Mouse (Mus musculus): ENCODE measurements at regions not wholly inside any gene's neighbourhood (a gene's known extent, or its start where the extent isn't known, plus 50 kb on each side); places are given as distances from the start of the nearest gene placed in this dataset.

DNA sequence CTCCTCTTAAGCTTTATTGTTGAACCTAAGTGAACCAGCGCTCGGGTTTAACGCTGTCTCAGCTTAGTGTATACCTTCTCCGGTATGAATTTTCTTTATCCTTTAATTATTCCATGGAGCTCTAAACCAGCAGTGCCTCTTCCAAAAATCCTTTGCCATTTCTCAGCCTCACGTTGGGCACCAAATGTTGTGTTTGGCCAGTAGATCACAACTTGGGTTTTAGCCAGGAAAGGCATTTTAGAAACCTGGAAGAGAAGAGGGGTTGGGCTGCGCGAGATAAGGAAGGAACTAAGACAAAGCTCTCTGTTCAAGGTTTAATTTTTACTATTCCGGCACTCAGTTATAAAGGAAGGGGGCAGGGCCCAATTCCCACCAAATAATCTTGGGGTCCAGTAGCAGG is 61.9 kb upstream of the Gm14444 start:
- no peak for ATAC-seq
- no peak overlapping the region for H3K9ac ChIP-seq (replicated peaks; ENCODE audit: low read depth, low read length)
- 70% methylated on average over 8 of the region's 8 CpGs for WGBS
- H3K27me3 ChIP-seq (replicated peaks; ENCODE audit: control insufficient read depth, insufficient read depth, low read length): no peaks in the 10 kb centered on the region
- H3K27ac ChIP-seq (ENCODE audit: low read length): no peak overlapping the region
- no peaks in the 10 kb centered on the region for H3K36me3 ChIP-seq (ENCODE audit: control insufficient read depth, insufficient read depth)
- H3K4me2 ChIP-seq (ENCODE audit: low read length): no peak overlapping the region
- no peaks in the 10 kb centered on the region for H3K4me1 ChIP-seq (replicated peaks; ENCODE audit: control insufficient read depth, insufficient read depth, low read length)
- no peak overlapping the region for H3K4me3 ChIP-seq (replicated peaks; ENCODE audit: low read length)
- no peaks in the 10 kb centered on the region for H3K9me3 ChIP-seq (ENCODE audit: control insufficient read depth, low read length)

Data from forebrain, embryonic 16.5 days (tissue).